Comparison of ENCODE assay signal across 19 mouse cellular contexts in the genomic region with DNA sequence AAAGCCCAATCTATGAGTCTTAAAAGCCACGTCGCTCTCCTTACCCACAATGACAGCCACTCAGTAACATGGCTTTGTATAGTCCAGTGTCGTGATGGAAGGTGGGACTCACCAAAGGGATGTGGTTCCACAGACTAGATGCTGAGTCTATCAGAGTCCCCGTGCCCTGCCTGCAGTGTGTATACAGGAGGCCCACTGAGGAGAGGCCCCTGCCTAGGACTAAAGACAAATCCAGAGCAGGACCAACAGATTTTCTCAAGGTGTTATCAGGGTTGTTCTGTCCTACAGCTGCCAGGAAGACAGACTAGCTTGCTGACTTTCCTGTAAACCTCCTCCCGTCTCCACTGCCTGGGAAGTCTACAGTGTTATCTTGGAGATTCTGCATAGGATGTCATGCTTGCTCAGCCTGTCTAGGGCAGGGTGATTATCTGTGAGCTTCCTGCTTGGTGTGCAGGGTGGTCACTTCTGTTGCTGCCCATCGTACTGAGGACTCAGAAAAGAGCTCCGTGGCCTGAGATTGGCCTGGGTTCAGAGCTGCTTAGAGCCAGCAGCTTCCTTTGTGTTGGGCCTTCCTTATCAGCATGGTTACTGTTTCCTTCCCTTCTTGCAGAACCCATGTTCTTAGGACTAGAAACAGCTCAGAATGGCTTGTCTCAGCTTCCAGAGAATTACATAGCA.
DNase-seq lines count a peak whose midpoint lies in the region; ATAC-seq lines count a peak whose summit lies in the region.
"Had no signal": no experiment of that assay in that cellular context is flagged by ENCODE, and none has a peak within 500 bp of the region (broad histone marks: within the 10 kb centered on the region; RNA-seq: fewer than 3 reads in every experiment).

No protein-coding gene starts in this region.

- DNase-seq in heart, adult 9 months (ENCODE audit: low spot score in 2 of 2), result no peak
- DNase-seq in adrenal gland, postnatal 36 days, result no peak
- DNase-seq in left cerebral cortex, postnatal 36 days (ENCODE audit: low spot score in 2 of 2), result no peak
- DNase-seq: cerebellum, postnatal 25 days; kidney, adult 8-10 months; kidney, postnatal 4 days; midbrain, embryonic 14.5 days; retina, postnatal 1 day; thymus, postnatal 36 days had no signal

- no peak overlapping the region for H3K9ac ChIP-seq in heart, embryonic 15.5 days
- no peak overlapping the region for H3K9ac ChIP-seq in liver, embryonic 12.5 days
- H3K9ac ChIP-seq: forebrain, embryonic 15.5 days; limb, embryonic 15.5 days; neural tube, embryonic 15.5 days had no signal

- no peak overlapping the region for H3K4me3 ChIP-seq in heart, embryonic 15.5 days
- H3K4me3 ChIP-seq in megakaryocyte, embryonic 14.5 days (replicated peaks), result peak overlapping the region; percentile 48
- H3K4me3 ChIP-seq in liver, embryonic 12.5 days, result no peak overlapping the region
- H3K4me3 ChIP-seq: erythroblast, embryonic 14.5 days; forebrain, embryonic 15.5 days; limb, embryonic 15.5 days; myocyte; neural tube, embryonic 15.5 days had no signal

- ATAC-seq in heart, embryonic 15.5 days (replicated peaks; ENCODE audit: insufficient number of reproducible peaks, insufficient read depth, low FRiP score, low read depth), result peak; percentile 48; the same call in 1 of the 2 replicates
- no peak for ATAC-seq in megakaryocyte, adult 5-6 weeks (ENCODE audit: poor library complexity, severe bottlenecking)
- peak; percentile 61 for ATAC-seq in liver, embryonic 12.5 days
- ATAC-seq: forebrain, embryonic 15.5 days had no signal

- no peak overlapping the region for H3K4me2 ChIP-seq in heart, embryonic 15.5 days
- H3K4me2 ChIP-seq in liver, embryonic 12.5 days, result no peak overlapping the region
- H3K4me2 ChIP-seq: forebrain, embryonic 15.5 days; limb, embryonic 15.5 days; neural tube, embryonic 15.5 days had no signal

- H3K4me1 ChIP-seq in heart, embryonic 15.5 days (replicated peaks), result peaks cover 20% of the 10 kb centered on the region
- H3K4me1 ChIP-seq in megakaryocyte, embryonic 14.5 days, result peaks cover 84% of the 10 kb centered on the region
- peaks cover 25% of the 10 kb centered on the region for H3K4me1 ChIP-seq in liver, embryonic 12.5 days

- no peaks in the 10 kb centered on the region for H3K36me3 ChIP-seq in heart, embryonic 15.5 days
- H3K36me3 ChIP-seq in megakaryocyte, embryonic 14.5 days (replicated peaks; ENCODE audit: low read length), result peaks cover 97% of the 10 kb centered on the region
- H3K36me3 ChIP-seq in liver, embryonic 12.5 days, result peaks cover 7% of the 10 kb centered on the region; the same call in 1 of the 2 replicates
- H3K36me3 ChIP-seq: limb, embryonic 15.5 days had no signal

- intact Hi-C loops in left cerebral cortex, postnatal 36 days (cut with DNase I), result no loop called here

- no peaks in the 10 kb centered on the region for H3K9me3 ChIP-seq in heart, embryonic 15.5 days (replicated peaks)
- no peaks in the 10 kb centered on the region for H3K9me3 ChIP-seq in megakaryocyte, embryonic 14.5 days
- no peaks in the 10 kb centered on the region for H3K9me3 ChIP-seq in liver, embryonic 12.5 days (replicated peaks)
- H3K9me3 ChIP-seq: forebrain, embryonic 15.5 days; G1E; limb, embryonic 15.5 days; neural tube, embryonic 15.5 days had no signal

- 55% methylated on average over 7 of the region's 7 CpGs for WGBS in heart, embryonic 15.5 days
- WGBS in liver, embryonic 12.5 days (ENCODE audit: insufficient replicate concordance), result 29% methylated on average over 7 of the region's 7 CpGs

- H3K27ac ChIP-seq in heart, embryonic 15.5 days, result peak overlapping the region; percentile 28; the same call in 1 of the 2 replicates
- H3K27ac ChIP-seq in liver, embryonic 12.5 days, result 0 out of 2 replicates have a peak overlapping the region, but pooled peaks have one; percentile 49
- H3K27ac ChIP-seq: forebrain, embryonic 15.5 days; limb, embryonic 15.5 days; neural tube, embryonic 15.5 days had no signal

- H3K27me3 ChIP-seq in heart, embryonic 15.5 days, result no peaks in the 10 kb centered on the region
- H3K27me3 ChIP-seq in megakaryocyte, embryonic 14.5 days (replicated peaks), result no peaks in the 10 kb centered on the region
- no peaks in the 10 kb centered on the region for H3K27me3 ChIP-seq in liver, embryonic 12.5 days (replicated peaks)
- H3K27me3 ChIP-seq: forebrain, embryonic 15.5 days; limb, embryonic 15.5 days; neural tube, embryonic 15.5 days had no signal
